Mouse (Mus musculus): ENCODE measurements at regions not wholly inside any gene's neighbourhood (a gene's known extent, or its start where the extent isn't known, plus 50 kb on each side); places are given as distances from the start of the nearest gene placed in this dataset.
"Not testable (repeated sequence)": the region's sequence is repeated elsewhere in the genome, so short reads cannot be mapped to it uniquely, and the experiment has no call there.

- Histone ChIP-seq H3K4me1 (ENCODE audit: control insufficient read depth, insufficient read depth, low read length) (no peaks in the 10 kb centered on the region), H3K27ac (ENCODE audit: control insufficient read depth, insufficient read depth, low read depth, low read length) (no peak overlapping the region), H3K36me3 (ENCODE audit: control insufficient read depth, insufficient read depth, low read length) (no peaks in the 10 kb centered on the region), H3K4me3 (ENCODE audit: control insufficient read depth, low read depth, low read length) (no peak overlapping the region), H3K27me3 (ENCODE audit: control insufficient read depth, insufficient read depth, low read length) (no peaks in the 10 kb centered on the region)
- TF ChIP-seq POLR2A (IDR thresholded peaks at IDR 0.05; ENCODE audit: control insufficient read depth, low read depth, low read length) (no peak), CTCF (IDR thresholded peaks at IDR 0.05; ENCODE audit: control insufficient read depth, insufficient read depth, insufficient replicate concordance, low read depth, low read length) (no peak)
Observed at GRCm38 (mm10) chr15:16909396-16909795, 180.8 kb downstream of the Cdh9 start.

GRCm38 (mm10) chr15:16909941-16910340, 181.4 kb downstream of the Cdh9 start:
- H3K27ac ChIP-seq (ENCODE audit: control insufficient read depth, insufficient read depth, low read depth, low read length); H3K36me3 ChIP-seq (ENCODE audit: control insufficient read depth, insufficient read depth, low read length); H3K27me3 ChIP-seq (ENCODE audit: control insufficient read depth, insufficient read depth, low read length); H3K4me3 ChIP-seq (ENCODE audit: control insufficient read depth, low read depth, low read length); H3K4me1 ChIP-seq (ENCODE audit: control insufficient read depth, insufficient read depth, low read length): not testable (repeated sequence)

- no peak overlapping the region for H3K4me3 ChIP-seq (ENCODE audit: control insufficient read depth, low read depth, low read length)
- no peaks in the 10 kb centered on the region for H3K27me3 ChIP-seq (ENCODE audit: control insufficient read depth, insufficient read depth, low read length)
- no peak for TF ChIP-seq CTCF (IDR thresholded peaks at IDR 0.05; ENCODE audit: control insufficient read depth, insufficient read depth, insufficient replicate concordance, low read depth, low read length)
- TF ChIP-seq POLR2A (IDR thresholded peaks at IDR 0.05; ENCODE audit: control insufficient read depth, low read depth, low read length), result no peak
- no peak overlapping the region for H3K27ac ChIP-seq (ENCODE audit: control insufficient read depth, insufficient read depth, low read depth, low read length)
- H3K4me1 ChIP-seq (ENCODE audit: control insufficient read depth, insufficient read depth, low read length), result no peaks in the 10 kb centered on the region
- H3K36me3 ChIP-seq (ENCODE audit: control insufficient read depth, insufficient read depth, low read length), result no peaks in the 10 kb centered on the region
Observed at GRCm38 (mm10) chr15:16914966-16915569, 186.5 kb downstream of the Cdh9 start.

GRCm38 (mm10) chr15:16923246-16923645, 194.7 kb downstream of the Cdh9 start:
- H3K4me1 ChIP-seq (ENCODE audit: control insufficient read depth, insufficient read depth, low read length), result no peaks in the 10 kb centered on the region
- no peaks in the 10 kb centered on the region for H3K36me3 ChIP-seq (ENCODE audit: control insufficient read depth, insufficient read depth, low read length)
- no peaks in the 10 kb centered on the region for H3K27me3 ChIP-seq (ENCODE audit: control insufficient read depth, insufficient read depth, low read length)
- H3K27ac ChIP-seq (ENCODE audit: control insufficient read depth, insufficient read depth, low read depth, low read length), result no peak overlapping the region
- H3K4me3 ChIP-seq (ENCODE audit: control insufficient read depth, low read depth, low read length), result no peak overlapping the region
- TF ChIP-seq POLR2A (IDR thresholded peaks at IDR 0.05; ENCODE audit: control insufficient read depth, low read depth, low read length), result no peak
- TF ChIP-seq CTCF (IDR thresholded peaks at IDR 0.05; ENCODE audit: control insufficient read depth, insufficient read depth, insufficient replicate concordance, low read depth, low read length), result no peak

GRCm38 (mm10) chr15:16933137-16933677, 204.7 kb downstream of the Cdh9 start:
- no peak overlapping the region for H3K4me3 ChIP-seq (ENCODE audit: control insufficient read depth, low read depth, low read length)
- H3K4me1 ChIP-seq (ENCODE audit: control insufficient read depth, insufficient read depth, low read length), result no peaks in the 10 kb centered on the region
- no peak overlapping the region for H3K27ac ChIP-seq (ENCODE audit: control insufficient read depth, insufficient read depth, low read depth, low read length)
- no peaks in the 10 kb centered on the region for H3K27me3 ChIP-seq (ENCODE audit: control insufficient read depth, insufficient read depth, low read length)
- H3K36me3 ChIP-seq (ENCODE audit: control insufficient read depth, insufficient read depth, low read length), result no peaks in the 10 kb centered on the region
- TF ChIP-seq POLR2A (IDR thresholded peaks at IDR 0.05; ENCODE audit: control insufficient read depth, low read depth, low read length), result no peak
- TF ChIP-seq CTCF (IDR thresholded peaks at IDR 0.05; ENCODE audit: control insufficient read depth, insufficient read depth, insufficient replicate concordance, low read depth, low read length), result no peak

- no peak for TF ChIP-seq POLR2A (IDR thresholded peaks at IDR 0.05; ENCODE audit: control insufficient read depth, low read depth, low read length)
- TF ChIP-seq CTCF (IDR thresholded peaks at IDR 0.05; ENCODE audit: control insufficient read depth, insufficient read depth, insufficient replicate concordance, low read depth, low read length), result no peak
- Histone ChIP-seq H3K36me3 (ENCODE audit: control insufficient read depth, insufficient read depth, low read length) (no peaks in the 10 kb centered on the region), H3K27me3 (ENCODE audit: control insufficient read depth, insufficient read depth, low read length) (no peaks in the 10 kb centered on the region), H3K27ac (ENCODE audit: control insufficient read depth, insufficient read depth, low read depth, low read length) (no peak overlapping the region), H3K4me3 (ENCODE audit: control insufficient read depth, low read depth, low read length) (no peak overlapping the region), H3K4me1 (ENCODE audit: control insufficient read depth, insufficient read depth, low read length) (no peaks in the 10 kb centered on the region)
Observed at GRCm38 (mm10) chr15:16934438-16934837, 205.9 kb downstream of the Cdh9 start.

GRCm38 (mm10) chr15:16975821-16976220, 247.3 kb downstream of the Cdh9 start:
- H3K4me3 ChIP-seq (ENCODE audit: control insufficient read depth, low read depth, low read length); H3K36me3 ChIP-seq (ENCODE audit: control insufficient read depth, insufficient read depth, low read length); H3K27ac ChIP-seq (ENCODE audit: control insufficient read depth, insufficient read depth, low read depth, low read length); H3K27me3 ChIP-seq (ENCODE audit: control insufficient read depth, insufficient read depth, low read length); H3K4me1 ChIP-seq (ENCODE audit: control insufficient read depth, insufficient read depth, low read length): not testable (repeated sequence)

GRCm38 (mm10) chr15:16990848-16991247, 262.3 kb downstream of the Cdh9 start:
- no peak overlapping the region for H3K4me3 ChIP-seq (ENCODE audit: control insufficient read depth, low read depth, low read length)
- no peaks in the 10 kb centered on the region for H3K4me1 ChIP-seq (ENCODE audit: control insufficient read depth, insufficient read depth, low read length)
- no peaks in the 10 kb centered on the region for H3K36me3 ChIP-seq (ENCODE audit: control insufficient read depth, insufficient read depth, low read length)
- TF ChIP-seq CTCF (IDR thresholded peaks at IDR 0.05; ENCODE audit: control insufficient read depth, insufficient read depth, insufficient replicate concordance, low read depth, low read length), result no peak
- no peak for TF ChIP-seq POLR2A (IDR thresholded peaks at IDR 0.05; ENCODE audit: control insufficient read depth, low read depth, low read length)
- H3K27me3 ChIP-seq (ENCODE audit: control insufficient read depth, insufficient read depth, low read length), result no peaks in the 10 kb centered on the region
- H3K27ac ChIP-seq (ENCODE audit: control insufficient read depth, insufficient read depth, low read depth, low read length), result no peak overlapping the region
